Mouse (Mus musculus) pancreas, adult 10 weeks (tissue): ENCODE data around the gene Rp2. TPM values are rescaled to one million over a fixed set of nuclear protein-coding genes. Genes with fewer than 3 reads are reported as not detected.

ENCODE experiments used
- polyA plus RNA-seq: library from polyadenylated mRNA; stranded (reverse); fragments of 350-450 nt; fragmentation: Illumina TruSeq; extraction: RNeasy Lipid Tissue Mini Kit (QIAGEN cat#74804); gene quantifications from one replicate; pipeline ENCODE4 v1.2.3, GENCODE M21; 2015; ENCODE audit warnings: low read depth, low replicate concordance; ENCODE audit not compliant: insufficient read depth

The Rp2 gene
- 2.2 TPM for polyA plus RNA-seq

DNA sequence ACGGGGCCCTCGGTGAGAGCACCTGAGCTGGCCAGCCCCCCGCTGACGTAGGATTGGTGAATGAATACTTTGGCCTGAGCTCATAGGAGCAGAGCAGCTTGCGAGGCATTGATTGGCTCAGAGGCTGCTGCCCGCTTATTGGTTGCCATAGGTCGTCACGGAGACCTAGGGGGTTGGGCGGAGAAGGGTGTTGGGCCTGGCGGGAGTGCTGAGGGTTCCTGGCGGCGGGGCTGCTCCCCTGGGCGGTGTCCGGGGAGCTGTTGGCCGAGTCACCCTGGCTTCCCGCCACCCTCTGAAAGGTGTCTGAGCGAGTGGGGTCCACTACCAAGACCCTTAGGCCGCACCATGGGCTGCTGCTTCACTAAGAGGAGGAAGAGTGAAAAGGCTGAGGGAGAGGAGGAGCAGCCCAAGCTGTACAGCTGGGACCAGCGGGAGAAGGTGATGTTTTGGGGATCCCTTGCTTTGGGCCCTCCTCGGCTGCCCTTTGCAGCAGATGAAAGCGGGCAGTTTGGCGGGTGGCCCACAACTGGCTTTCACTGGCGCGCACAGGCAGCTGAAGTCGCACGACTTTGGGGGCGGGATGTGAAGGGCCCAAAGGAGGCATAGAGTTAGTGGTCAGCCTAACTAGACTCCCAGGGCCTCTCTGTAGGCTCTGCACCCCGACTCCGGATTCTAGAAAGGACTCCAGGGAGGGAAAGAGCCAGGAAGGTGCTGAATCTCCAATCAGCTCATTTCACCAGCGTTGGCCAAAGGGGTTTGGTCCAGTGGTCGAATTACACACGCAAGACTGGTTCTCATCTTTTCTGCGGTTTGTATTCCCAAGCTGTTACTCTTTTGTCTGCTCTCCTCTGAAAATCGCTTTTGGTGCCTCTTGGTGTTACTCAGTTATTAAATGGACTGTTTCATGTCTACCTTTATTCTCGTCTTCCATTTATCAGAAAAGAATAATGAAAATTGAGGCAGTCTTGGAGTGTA is at the start of gene Rp2:
Gene Rp2, plus strand, starts transcription at position 91 of the 975 bp plus-strand sequence.

DNA sequence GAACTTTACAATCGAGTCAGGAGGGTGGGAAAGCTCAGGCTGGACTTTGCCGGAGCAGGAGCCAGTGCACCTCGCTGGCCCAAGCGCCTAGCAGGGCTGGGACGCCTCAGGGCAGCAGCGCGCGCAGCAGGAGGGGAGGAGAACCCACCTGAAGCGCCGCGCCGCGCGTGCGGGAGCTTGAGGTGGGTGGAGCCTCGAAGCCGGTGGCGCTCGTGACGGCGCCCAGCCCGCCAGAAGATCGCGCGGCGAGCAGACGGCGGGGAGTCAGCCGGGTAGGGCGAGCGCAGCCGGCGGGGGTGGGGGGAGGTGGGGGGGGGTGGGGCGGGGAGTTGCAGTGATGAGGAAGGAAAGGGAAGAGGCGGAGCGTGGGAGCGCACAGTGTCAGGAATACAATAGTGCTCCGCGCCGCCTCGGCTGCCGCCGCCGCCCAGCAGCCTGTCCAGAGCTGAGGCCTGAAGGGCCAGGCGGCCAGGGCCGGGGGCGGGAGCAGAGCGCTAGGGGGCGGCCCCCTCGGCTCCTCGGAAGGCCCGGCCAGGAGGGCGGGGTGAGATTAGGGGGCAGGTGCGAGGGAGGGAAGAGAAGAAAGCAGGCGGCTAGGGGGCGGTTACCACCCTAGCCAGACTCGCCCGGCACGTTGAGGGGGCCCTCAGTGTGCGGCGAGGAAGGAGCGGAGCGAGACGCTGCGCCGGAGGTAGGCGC is 61.0 kb downstream of the Rp2 start, which contains the start of gene Jade3:
Gene Jade3, plus strand, starts transcription at position 549 of the 699 bp plus-strand sequence.

Other genes with a start within 250 kb of the Rp2 start
- 1.7 TPM for gene Slc9a7, start 72.7 kb upstream of the Rp2 start, polyA plus RNA-seq
- gene Jade3, start 61.2 kb downstream of the Rp2 start, polyA plus RNA-seq, result 2.9 TPM
- 0.52 TPM for gene Rgn, start 185.3 kb downstream of the Rp2 start, polyA plus RNA-seq